Mouse (Mus musculus) erythroblast, embryonic 14.5 days (primary cell): ENCODE results near the gene Gm12355.
"Not testable (repeated sequence)": the region's sequence is repeated elsewhere in the genome, so short reads cannot be mapped to it uniquely, and the experiment has no call there.

Experiments used
- GATA1 ChIP-seq: IDR thresholded peaks from 2 replicates; pipeline ENCODE4 v1.6.1; 2012; ENCODE audit warnings: low read length, inconsistent platforms, mixed read lengths
- TAL1 ChIP-seq: IDR thresholded peaks from 3 replicates; pipeline ENCODE4 v1.6.1; 2012; ENCODE audit warnings: low read length, inconsistent platforms, mixed read lengths

GRCm38 (mm10) chr11:98624381-98624780 is 1.1 kb downstream of the Gm12355 start:
- not testable (repeated sequence) for TF ChIP-seq GATA1, TAL1
